Mouse (Mus musculus): ENCODE measurements at regions not wholly inside any gene's neighbourhood (a gene's known extent, or its start where the extent isn't known, plus 50 kb on each side); places are given as distances from the start of the nearest gene placed in this dataset.

GRCm38 (mm10) chr14:9243336-9243735 lies 577.3 kb upstream of the 4930452B06Rik start:
- Histone ChIP-seq H3K9ac (replicated peaks; ENCODE audit: low read depth, low read length) (no peak overlapping the region), H3K4me2 (ENCODE audit: low read depth, low read length) (no peak overlapping the region), H3K4me3 (ENCODE audit: low read depth, low read length) (no peak overlapping the region), H3K4me1 (ENCODE audit: control insufficient read depth, insufficient read depth) (no peaks in the 10 kb centered on the region), H3K27me3 (ENCODE audit: control insufficient read depth, insufficient read depth, low read length) (no peaks in the 10 kb centered on the region), H3K27ac (ENCODE audit: low read depth) (no peak overlapping the region), H3K36me3 (replicated peaks; ENCODE audit: control insufficient read depth, insufficient read depth, low read length) (no peaks in the 10 kb centered on the region), H3K9me3 (replicated peaks; ENCODE audit: control insufficient read depth, low read length) (no peaks in the 10 kb centered on the region)
- TF ChIP-seq EP300 (IDR thresholded peaks at IDR 0.05; ENCODE audit: low read depth) (no peak), CTCF (IDR thresholded peaks at IDR 0.05; ENCODE audit: low read depth) (no peak)
- DNase-seq (ENCODE audit: low spot score) (no peak), ATAC-seq (ENCODE audit: insufficient read depth, low read depth) (no peak)

DNA sequence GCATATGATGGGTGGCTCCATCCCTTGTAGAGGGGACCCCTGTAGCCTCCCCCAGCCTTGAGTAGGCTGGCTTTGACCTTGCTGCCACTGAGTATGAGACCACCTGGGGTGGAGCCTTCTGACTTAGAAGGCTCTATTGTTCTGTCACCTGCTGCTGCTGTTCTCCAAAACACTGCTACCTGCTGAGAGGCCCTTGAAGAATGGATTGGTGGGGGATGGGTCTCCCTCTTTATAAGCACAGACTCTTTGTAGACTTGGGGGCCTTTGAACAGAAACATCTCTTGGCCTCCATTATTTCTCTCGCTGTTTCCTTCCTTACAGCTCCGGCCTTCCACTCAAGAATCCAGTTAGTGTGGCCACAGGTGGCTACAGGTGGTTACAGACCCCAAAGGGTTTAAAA lies 576.1 kb upstream of the 4930452B06Rik start:
- H3K27ac ChIP-seq (ENCODE audit: low read depth), result no peak overlapping the region
- no peak overlapping the region for H3K9ac ChIP-seq (replicated peaks; ENCODE audit: low read depth, low read length)
- H3K4me2 ChIP-seq (ENCODE audit: low read depth, low read length), result no peak overlapping the region
- no peak for DNase-seq (ENCODE audit: low spot score)
- no peaks in the 10 kb centered on the region for H3K36me3 ChIP-seq (replicated peaks; ENCODE audit: control insufficient read depth, insufficient read depth, low read length)
- H3K27me3 ChIP-seq (ENCODE audit: control insufficient read depth, insufficient read depth, low read length), result no peaks in the 10 kb centered on the region
- no peak for ATAC-seq (ENCODE audit: insufficient read depth, low read depth)
- TF ChIP-seq CTCF (IDR thresholded peaks at IDR 0.05; ENCODE audit: low read depth) (no peak), EP300 (IDR thresholded peaks at IDR 0.05; ENCODE audit: low read depth) (no peak)
- no peaks in the 10 kb centered on the region for H3K9me3 ChIP-seq (replicated peaks; ENCODE audit: control insufficient read depth, low read length)
- 75% methylated on average over 2 of the region's 2 CpGs for WGBS
- no peaks in the 10 kb centered on the region for H3K4me1 ChIP-seq (ENCODE audit: control insufficient read depth, insufficient read depth)
- no peak overlapping the region for H3K4me3 ChIP-seq (ENCODE audit: low read depth, low read length)

- Histone ChIP-seq H3K27ac (ENCODE audit: low read depth) (no peak overlapping the region), H3K4me3 (ENCODE audit: low read depth, low read length) (no peak overlapping the region), H3K4me1 (ENCODE audit: control insufficient read depth, insufficient read depth) (no peaks in the 10 kb centered on the region), H3K4me2 (ENCODE audit: low read depth, low read length) (no peak overlapping the region), H3K27me3 (ENCODE audit: control insufficient read depth, insufficient read depth, low read length) (no peaks in the 10 kb centered on the region), H3K36me3 (replicated peaks; ENCODE audit: control insufficient read depth, insufficient read depth, low read length) (no peaks in the 10 kb centered on the region), H3K9me3 (replicated peaks; ENCODE audit: control insufficient read depth, low read length) (no peaks in the 10 kb centered on the region), H3K9ac (replicated peaks; ENCODE audit: low read depth, low read length) (no peak overlapping the region)
- no peak for TF ChIP-seq CTCF (IDR thresholded peaks at IDR 0.05; ENCODE audit: low read depth)
- DNase-seq (ENCODE audit: low spot score), result no peak
- WGBS, result 87% methylated on average over 6 of the region's 6 CpGs
- ATAC-seq (ENCODE audit: insufficient read depth, low read depth), result no peak
These were observed 561.6 kb upstream of the 4930452B06Rik start for GRCm38 (mm10) chr14:9227670-9228069.

GRCm38 (mm10) chr14:9200246-9200645 lies 534.2 kb upstream of the 4930452B06Rik start:
- no peaks in the 10 kb centered on the region for H3K27me3 ChIP-seq (ENCODE audit: control insufficient read depth, insufficient read depth, low read length)
- no peak overlapping the region for H3K9ac ChIP-seq (replicated peaks; ENCODE audit: low read depth, low read length)
- 48% methylated on average over 2 of the region's 2 CpGs for WGBS
- no peaks in the 10 kb centered on the region for H3K9me3 ChIP-seq (replicated peaks; ENCODE audit: control insufficient read depth, low read length)
- H3K4me1 ChIP-seq (ENCODE audit: control insufficient read depth, insufficient read depth), result no peaks in the 10 kb centered on the region
- H3K4me2 ChIP-seq (ENCODE audit: low read depth, low read length), result no peak overlapping the region
- TF ChIP-seq CTCF (IDR thresholded peaks at IDR 0.05; ENCODE audit: low read depth) (no peak), EP300 (IDR thresholded peaks at IDR 0.05; ENCODE audit: low read depth) (no peak)
- no peak overlapping the region for H3K4me3 ChIP-seq (ENCODE audit: low read depth, low read length)
- H3K27ac ChIP-seq (ENCODE audit: low read depth), result no peak overlapping the region
- ATAC-seq (ENCODE audit: insufficient read depth, low read depth) (no peak), DNase-seq (ENCODE audit: low spot score) (no peak)
- H3K36me3 ChIP-seq (replicated peaks; ENCODE audit: control insufficient read depth, insufficient read depth, low read length), result no peaks in the 10 kb centered on the region

GRCm38 (mm10) chr14:9192122-9192769 lies 526.2 kb upstream of the 4930452B06Rik start:
- no peak overlapping the region for H3K4me2 ChIP-seq (ENCODE audit: low read depth, low read length)
- 83% methylated on average over 4 of the region's 4 CpGs for WGBS
- TF ChIP-seq CTCF (IDR thresholded peaks at IDR 0.05; ENCODE audit: low read depth) (no peak), EP300 (IDR thresholded peaks at IDR 0.05; ENCODE audit: low read depth) (no peak)
- ATAC-seq (ENCODE audit: insufficient read depth, low read depth), result no peak
- no peaks in the 10 kb centered on the region for H3K27me3 ChIP-seq (ENCODE audit: control insufficient read depth, insufficient read depth, low read length)
- H3K36me3 ChIP-seq (replicated peaks; ENCODE audit: control insufficient read depth, insufficient read depth, low read length), result no peaks in the 10 kb centered on the region
- no peak for DNase-seq (ENCODE audit: low spot score)
- H3K4me1 ChIP-seq (ENCODE audit: control insufficient read depth, insufficient read depth), result no peaks in the 10 kb centered on the region
- no peaks in the 10 kb centered on the region for H3K9me3 ChIP-seq (replicated peaks; ENCODE audit: control insufficient read depth, low read length)
- H3K4me3 ChIP-seq (ENCODE audit: low read depth, low read length), result no peak overlapping the region
- H3K9ac ChIP-seq (replicated peaks; ENCODE audit: low read depth, low read length), result no peak overlapping the region
- no peak overlapping the region for H3K27ac ChIP-seq (ENCODE audit: low read depth)

DNA sequence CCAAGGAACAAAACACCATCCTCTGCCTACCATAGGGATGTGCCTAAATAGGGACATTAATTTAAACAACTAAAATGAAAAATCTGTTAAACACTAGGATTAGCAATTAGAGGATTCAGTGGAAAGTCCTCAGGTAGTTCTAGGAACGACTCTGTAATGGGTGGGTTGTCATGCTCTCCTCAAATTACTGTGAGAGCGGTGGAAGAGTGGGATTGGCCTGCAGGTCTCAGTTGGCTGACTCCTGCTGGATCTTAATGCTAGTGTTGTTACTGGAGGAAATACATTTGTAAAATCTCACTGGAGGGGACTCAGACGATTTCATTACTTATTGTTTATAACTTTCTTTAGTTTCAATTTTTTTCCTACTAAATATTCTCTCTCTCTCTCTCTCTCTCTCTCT lies 525.6 kb upstream of the 4930452B06Rik start:
- ATAC-seq (ENCODE audit: insufficient read depth, low read depth), result no peak
- Histone ChIP-seq H3K9ac (replicated peaks; ENCODE audit: low read depth, low read length) (no peak overlapping the region), H3K4me2 (ENCODE audit: low read depth, low read length) (no peak overlapping the region), H3K4me3 (ENCODE audit: low read depth, low read length) (no peak overlapping the region), H3K9me3 (replicated peaks; ENCODE audit: control insufficient read depth, low read length) (no peaks in the 10 kb centered on the region), H3K27ac (ENCODE audit: low read depth) (no peak overlapping the region), H3K27me3 (ENCODE audit: control insufficient read depth, insufficient read depth, low read length) (no peaks in the 10 kb centered on the region), H3K36me3 (replicated peaks; ENCODE audit: control insufficient read depth, insufficient read depth, low read length) (no peaks in the 10 kb centered on the region), H3K4me1 (ENCODE audit: control insufficient read depth, insufficient read depth) (no peaks in the 10 kb centered on the region)
- DNase-seq (ENCODE audit: low spot score), result no peak
- WGBS, result 74% methylated on average over 3 of the region's 3 CpGs
- TF ChIP-seq EP300 (IDR thresholded peaks at IDR 0.05; ENCODE audit: low read depth), result no peak
- no peak for TF ChIP-seq CTCF (IDR thresholded peaks at IDR 0.05; ENCODE audit: low read depth)
